Mouse (Mus musculus): ENCODE results near the gene Farsb. TPM values are rescaled to one million over a fixed set of nuclear protein-coding genes. Genes with fewer than 3 reads are reported as not detected.

Farsb gene
- polyA plus RNA-seq, 2 experiments: 60.3 to 124 TPM

GRCm38 (mm10) chr1:78412668-78413067 is 76.0 kb downstream of the Farsb start:
- Histone ChIP-seq H3K4me1 (ENCODE audit: control insufficient read depth, insufficient read depth, low read length) (no peaks in the 10 kb centered on the region), H3K4me3 (replicated peaks; ENCODE audit: low read length) (no peak overlapping the region), H3K27me3 (ENCODE audit: control insufficient read depth, insufficient read depth, low read length) (no peaks in the 10 kb centered on the region), H3K9me3 (ENCODE audit: control insufficient read depth, low read length) (no peaks in the 10 kb centered on the region), H3K27ac (replicated peaks; ENCODE audit: low read depth, low read length) (no peak overlapping the region), H3K4me2 (replicated peaks; ENCODE audit: low read depth, low read length, severe bottlenecking) (no peak overlapping the region), H3K9ac (ENCODE audit: low read depth, low read length, severe bottlenecking) (no peak overlapping the region), H3K36me3 (ENCODE audit: control insufficient read depth, insufficient read depth, low read length) (no peaks in the 10 kb centered on the region)
- TF ChIP-seq POLR2A (IDR thresholded peaks at IDR 0.05; ENCODE audit: borderline replicate concordance, extremely low read depth, insufficient read depth, insufficient read length): no peak
- ATAC-seq (ENCODE audit: low FRiP score, low read depth) (no peak), DNase-seq (ENCODE audit: low spot score) (no peak)
- WGBS: 18% methylated on average over 7 of the region's 7 CpGs

- Histone ChIP-seq H3K27me3 (ENCODE audit: control insufficient read depth, insufficient read depth, low read length) (no peaks in the 10 kb centered on the region), H3K9ac (ENCODE audit: low read depth, low read length, severe bottlenecking) (no peak overlapping the region), H3K27ac (replicated peaks; ENCODE audit: low read depth, low read length) (no peak overlapping the region), H3K36me3 (ENCODE audit: control insufficient read depth, insufficient read depth, low read length) (no peaks in the 10 kb centered on the region), H3K4me2 (replicated peaks; ENCODE audit: low read depth, low read length, severe bottlenecking) (no peak overlapping the region), H3K9me3 (ENCODE audit: control insufficient read depth, low read length) (no peaks in the 10 kb centered on the region), H3K4me3 (replicated peaks; ENCODE audit: low read length) (no peak overlapping the region), H3K4me1 (ENCODE audit: control insufficient read depth, insufficient read depth, low read length) (no peaks in the 10 kb centered on the region)
- DNase-seq (ENCODE audit: low spot score): no peak
- TF ChIP-seq POLR2A (IDR thresholded peaks at IDR 0.05; ENCODE audit: borderline replicate concordance, extremely low read depth, insufficient read depth, insufficient read length): no peak
- WGBS: 82% methylated on average over 2 of the region's 2 CpGs
- ATAC-seq (ENCODE audit: low FRiP score, low read depth): no peak
Measured at GRCm38 (mm10) chr1:78409396-78409795, 79.3 kb downstream of the Farsb start.

DNA sequence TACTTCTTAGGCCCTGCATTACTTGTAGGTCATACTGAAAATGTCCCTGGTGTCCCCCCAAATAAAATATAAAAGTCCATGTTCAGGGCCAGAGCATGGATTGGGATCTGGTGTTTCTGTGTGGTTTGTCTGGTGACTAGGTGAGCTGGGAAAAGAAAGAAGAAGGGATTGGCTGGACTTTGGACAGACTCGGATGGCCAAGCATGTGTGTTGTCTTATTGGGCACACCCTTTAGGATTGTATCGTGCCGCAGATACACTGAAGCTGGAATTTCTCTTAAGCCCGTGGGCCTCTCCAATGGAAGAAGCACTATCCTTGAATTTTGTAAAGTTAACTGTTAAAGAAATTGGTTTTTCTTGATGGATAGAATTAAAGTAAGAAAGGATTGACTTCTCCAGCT is 87.3 kb downstream of the Farsb start:
- WGBS: 93% methylated on average over 4 of the region's 4 CpGs
- TF ChIP-seq POLR2A (IDR thresholded peaks at IDR 0.05; ENCODE audit: borderline replicate concordance, extremely low read depth, insufficient read depth, insufficient read length): no peak

DNA sequence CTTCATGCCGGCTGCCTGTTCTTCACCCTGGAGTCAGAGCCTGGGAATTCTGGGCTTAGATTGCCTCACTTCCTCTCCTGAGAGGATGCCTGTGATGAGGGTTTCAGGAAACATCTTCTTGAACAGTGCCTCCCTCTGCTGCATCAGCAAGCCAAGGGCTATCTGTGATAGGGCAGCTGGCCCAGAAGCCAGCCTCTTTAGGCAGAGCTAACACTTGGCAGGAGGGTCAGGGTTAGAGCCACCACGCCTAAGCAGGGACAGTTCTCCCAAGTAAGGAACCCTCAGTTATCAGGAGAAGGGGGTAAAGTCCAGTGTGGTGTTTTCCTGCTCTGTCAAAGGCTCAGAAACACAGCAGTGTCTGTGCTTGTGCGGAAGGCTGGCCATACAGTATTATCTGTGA is 88.9 kb downstream of the Farsb start:
- WGBS: 86% methylated on average over 3 of the region's 3 CpGs
- Histone ChIP-seq H3K27ac (replicated peaks; ENCODE audit: low read depth, low read length) (no peak overlapping the region), H3K9me3 (ENCODE audit: control insufficient read depth, low read length) (no peaks in the 10 kb centered on the region)

More for the DNA sequence above, 87.3 kb downstream of the Farsb start:
- DNase-seq (ENCODE audit: low spot score) (no peak), ATAC-seq (ENCODE audit: low FRiP score, low read depth) (no peak)
- H3K9me3 ChIP-seq (ENCODE audit: control insufficient read depth, low read length): no peaks in the 10 kb centered on the region
- no peaks in the 10 kb centered on the region for H3K36me3 ChIP-seq (ENCODE audit: control insufficient read depth, insufficient read depth, low read length)
- H3K9ac ChIP-seq (ENCODE audit: low read depth, low read length, severe bottlenecking): no peak overlapping the region
- H3K27me3 ChIP-seq (ENCODE audit: control insufficient read depth, insufficient read depth, low read length): no peaks in the 10 kb centered on the region
- no peak overlapping the region for H3K4me3 ChIP-seq (replicated peaks; ENCODE audit: low read length)
- no peak overlapping the region for H3K27ac ChIP-seq (replicated peaks; ENCODE audit: low read depth, low read length)
- H3K4me1 ChIP-seq (ENCODE audit: control insufficient read depth, insufficient read depth, low read length): no peaks in the 10 kb centered on the region
- H3K4me2 ChIP-seq (replicated peaks; ENCODE audit: low read depth, low read length, severe bottlenecking): no peak overlapping the region

GRCm38 (mm10) chr1:78396320-78396913 is 92.3 kb downstream of the Farsb start:
- H3K9me3 ChIP-seq (ENCODE audit: control insufficient read depth, low read length): no peaks in the 10 kb centered on the region
- no peak overlapping the region for H3K4me3 ChIP-seq (replicated peaks; ENCODE audit: low read length)
- no peaks in the 10 kb centered on the region for H3K36me3 ChIP-seq (ENCODE audit: control insufficient read depth, insufficient read depth, low read length)
- H3K27me3 ChIP-seq (ENCODE audit: control insufficient read depth, insufficient read depth, low read length): no peaks in the 10 kb centered on the region
- H3K4me1 ChIP-seq (ENCODE audit: control insufficient read depth, insufficient read depth, low read length): no peaks in the 10 kb centered on the region
- WGBS: 44% methylated on average over 8 of the region's 8 CpGs
- no peak for TF ChIP-seq POLR2A (IDR thresholded peaks at IDR 0.05; ENCODE audit: borderline replicate concordance, extremely low read depth, insufficient read depth, insufficient read length)
- ATAC-seq (ENCODE audit: low FRiP score, low read depth): no peak
- H3K27ac ChIP-seq (replicated peaks; ENCODE audit: low read depth, low read length): no peak overlapping the region
- no peak overlapping the region for H3K4me2 ChIP-seq (replicated peaks; ENCODE audit: low read depth, low read length, severe bottlenecking)
- no peak overlapping the region for H3K9ac ChIP-seq (ENCODE audit: low read depth, low read length, severe bottlenecking)
- DNase-seq (ENCODE audit: low spot score): no peak

More for the DNA sequence above, 88.9 kb downstream of the Farsb start:
- no peak for TF ChIP-seq POLR2A (IDR thresholded peaks at IDR 0.05; ENCODE audit: borderline replicate concordance, extremely low read depth, insufficient read depth, insufficient read length)
- no peak for ATAC-seq (ENCODE audit: low FRiP score, low read depth)
- no peaks in the 10 kb centered on the region for H3K4me1 ChIP-seq (ENCODE audit: control insufficient read depth, insufficient read depth, low read length)
- no peak for DNase-seq (ENCODE audit: low spot score)
- no peaks in the 10 kb centered on the region for H3K27me3 ChIP-seq (ENCODE audit: control insufficient read depth, insufficient read depth, low read length)
- no peak overlapping the region for H3K9ac ChIP-seq (ENCODE audit: low read depth, low read length, severe bottlenecking)
- H3K4me3 ChIP-seq (replicated peaks; ENCODE audit: low read length): no peak overlapping the region
- no peak overlapping the region for H3K4me2 ChIP-seq (replicated peaks; ENCODE audit: low read depth, low read length, severe bottlenecking)
- no peaks in the 10 kb centered on the region for H3K36me3 ChIP-seq (ENCODE audit: control insufficient read depth, insufficient read depth, low read length)
